Mouse (Mus musculus) heart, embryonic 16.5 days (tissue): ENCODE measurements around the gene Arhgdig. TPM values are rescaled to one million over a fixed set of nuclear protein-coding genes. Genes with fewer than 3 reads are reported as not detected.
A peak's percentile ranks its signal among the peaks of the same experiment; 100 is the strongest.

Source experiments
- ATAC-seq: fragments of 200-750 bp; cut with Nextera tagmentation; replicated peaks from 2 replicates; pipeline ENCODE4 v1.8.0; 2017; ENCODE audit warnings: moderate number of reproducible peaks; ENCODE audit not compliant: insufficient read depth, low FRiP score; ENCODE audit errors: extremely low read depth
- H3K27ac ChIP-seq: fragments of 300-500 bp; sonication (generic); 2 replicates; pipeline ENCODE4 v1.5.1; 2014; ENCODE audit warnings: mild to moderate bottlenecking, low read length, control low read depth, moderate library complexity
- H3K27me3 ChIP-seq: fragments of 300-500 bp; sonication (generic); 2 replicates; pipeline ENCODE4 v1.6.1; 2014; ENCODE audit warnings: low read length, mixed read lengths; ENCODE audit not compliant: control insufficient read depth, insufficient read depth
- H3K36me3 ChIP-seq: fragments of 300-500 bp; sonication (generic); 2 replicates; pipeline ENCODE4 v1.6.1; 2014; ENCODE audit not compliant: control insufficient read depth, insufficient read depth
- H3K4me1 ChIP-seq: fragments of 300-500 bp; sonication (generic); 2 replicates; pipeline ENCODE4 v1.6.1; 2014; ENCODE audit warnings: low read length, mixed read lengths; ENCODE audit not compliant: control insufficient read depth, insufficient read depth
- H3K4me2 ChIP-seq: fragments of 300-500 bp; sonication (generic); 2 replicates; pipeline ENCODE4 v1.6.1; 2014; ENCODE audit warnings: low read depth, mild to moderate bottlenecking, control low read depth, low read length
- H3K4me3 ChIP-seq: fragments of 300-500 bp; sonication (generic); 2 replicates; pipeline ENCODE4 v1.5.1; 2014; ENCODE audit warnings: mild to moderate bottlenecking, control low read depth, low read length
- H3K9ac ChIP-seq: fragments of 300-500 bp; sonication (generic); 2 replicates; pipeline ENCODE4 v1.6.1; 2014; ENCODE audit warnings: low read length, control low read depth
- H3K9me3 ChIP-seq: fragments of 300-500 bp; sonication (generic); replicated peaks from 2 replicates; pipeline ENCODE4 v1.6.1; 2016; ENCODE audit warnings: low read length; ENCODE audit not compliant: control insufficient read depth
- WGBS: fragments of 180-500 bp; shearing (Covaris S2); extraction: QIAGEN DNeasy Blood & Tissue Kit; methylation state at CpG from one replicate; pipeline ENCODE4 v1.1.7; 2014; 5-methylcytosine and 5-hydroxymethylcytosine counted together
- polyA plus RNA-seq: library from polyadenylated mRNA; unstranded; fragments of >200 nt; fragmentation: Nextera tagmentation; extraction: Ambion mirVana; gene quantifications from 2 replicates; pipeline ENCODE4 v1.2.1, GENCODE M21; 2015

The Arhgdig gene
- polyA plus RNA-seq, 1 experiment from 2014 or later: 2.1 TPM

DNA sequence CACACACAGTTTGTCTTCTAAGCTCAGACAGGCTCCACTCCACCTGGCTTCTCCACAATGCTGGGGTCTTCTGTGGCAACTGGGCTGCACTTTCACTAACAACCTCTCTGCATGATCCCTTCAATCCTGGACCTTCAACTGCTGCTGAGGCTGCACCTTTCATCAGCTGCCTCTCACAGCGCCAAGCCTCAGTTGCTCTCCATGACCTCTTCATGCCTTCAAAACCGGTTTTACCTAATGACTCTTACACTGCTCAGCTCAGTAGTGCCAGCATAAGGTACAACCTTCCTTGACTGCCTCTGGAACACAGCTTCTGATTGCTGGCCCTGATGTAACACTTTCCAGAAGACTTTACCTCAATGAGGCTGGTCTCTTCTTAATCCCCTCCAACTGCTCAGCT lies 13.9 kb upstream of the Arhgdig start:
- H3K27me3 ChIP-seq: no peaks in the 10 kb centered on the region
- WGBS: 66% methylated on average over 2 of the region's 2 CpGs
- ATAC-seq: no peak
- H3K36me3 ChIP-seq: no peaks in the 10 kb centered on the region
- no peak overlapping the region for H3K9ac ChIP-seq
- H3K4me1 ChIP-seq: peaks cover 2% of the 10 kb centered on the region; the same call in 1 of the 2 replicates
- H3K4me3 ChIP-seq: no peak overlapping the region
- H3K4me2 ChIP-seq: no peak overlapping the region
- no peak overlapping the region for H3K27ac ChIP-seq
- no peaks in the 10 kb centered on the region for H3K9me3 ChIP-seq

DNA sequence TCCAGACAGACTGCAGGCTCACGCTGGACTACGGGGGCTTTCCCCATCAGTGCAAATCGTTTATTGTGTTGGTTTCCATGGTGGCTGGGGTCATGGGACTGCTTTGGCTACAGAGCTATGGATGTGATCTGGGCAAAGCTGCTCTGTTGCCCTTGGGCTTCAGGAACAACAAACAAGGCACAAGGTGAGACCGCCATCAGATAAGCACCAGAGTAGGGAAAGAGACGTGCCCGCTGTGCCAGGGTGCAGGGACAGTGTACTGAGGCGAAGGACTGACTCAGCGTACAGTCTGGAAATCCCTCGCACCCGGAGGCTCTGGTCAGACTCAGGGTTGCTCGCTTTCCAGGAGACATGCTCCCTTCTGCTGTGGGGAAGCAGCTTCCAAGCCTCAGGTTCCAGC lies 5.1 kb upstream of the Arhgdig start:
- Histone ChIP-seq H3K36me3 (no peaks in the 10 kb centered on the region), H3K9ac (no peak overlapping the region), H3K4me1 (no peaks in the 10 kb centered on the region), H3K4me3 (no peak overlapping the region), H3K27me3 (no peaks in the 10 kb centered on the region), H3K4me2 (no peak overlapping the region), H3K9me3 (no peaks in the 10 kb centered on the region), H3K27ac (no peak overlapping the region)
- no peak for ATAC-seq
- 81% methylated on average over 11 of the region's 11 CpGs for WGBS

DNA sequence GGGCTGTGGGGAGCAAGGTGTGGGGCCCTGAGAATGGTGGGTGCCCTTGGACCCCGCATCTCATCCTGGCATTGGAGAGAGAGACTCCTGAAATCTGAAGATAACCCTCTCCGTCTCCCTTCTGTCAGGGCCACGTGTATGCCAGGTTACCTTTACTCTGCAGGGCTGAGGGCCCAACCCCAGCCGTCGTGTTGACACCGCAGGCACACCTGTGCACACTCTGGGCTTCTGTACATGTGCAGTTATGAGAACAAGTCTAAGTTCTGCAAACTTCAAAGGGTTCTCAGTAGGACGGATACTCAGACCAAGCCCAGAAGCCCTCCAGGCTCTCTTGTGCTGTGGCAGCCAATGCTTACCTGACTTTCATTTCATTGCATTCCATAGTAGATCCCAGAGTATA lies 4.7 kb upstream of the Arhgdig start:
- H3K4me2 ChIP-seq: no peak overlapping the region
- no peaks in the 10 kb centered on the region for H3K9me3 ChIP-seq
- H3K4me3 ChIP-seq: no peak overlapping the region
- ATAC-seq: no peak
- H3K9ac ChIP-seq: no peak overlapping the region
- no peaks in the 10 kb centered on the region for H3K36me3 ChIP-seq
- H3K4me1 ChIP-seq: no peaks in the 10 kb centered on the region
- H3K27ac ChIP-seq: no peak overlapping the region
- no peaks in the 10 kb centered on the region for H3K27me3 ChIP-seq
- WGBS: 83% methylated on average over 7 of the region's 7 CpGs

DNA sequence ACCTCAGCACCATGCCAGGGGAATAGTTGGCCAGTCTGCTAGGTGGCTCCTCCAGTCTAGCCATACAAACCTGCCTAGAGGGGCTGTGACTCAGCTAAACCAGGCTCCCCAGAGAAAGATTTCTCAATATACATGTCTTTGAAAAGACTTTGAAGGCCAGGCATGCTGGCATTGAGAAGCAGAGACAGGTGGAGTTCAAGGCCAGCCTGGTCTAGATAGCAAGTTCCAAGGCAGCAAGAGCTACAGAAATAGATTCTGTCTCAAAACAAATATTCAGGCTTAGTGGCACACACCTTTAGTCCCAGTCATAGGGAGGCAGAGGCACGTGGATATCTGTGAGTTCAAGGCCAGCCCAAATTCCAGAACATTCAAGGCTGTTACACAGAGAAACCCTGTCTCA lies 1.2 kb downstream of the Arhgdig start:
- no peak for ATAC-seq
- WGBS: 56% methylated on average over 1 of the region's 1 CpGs

DNA sequence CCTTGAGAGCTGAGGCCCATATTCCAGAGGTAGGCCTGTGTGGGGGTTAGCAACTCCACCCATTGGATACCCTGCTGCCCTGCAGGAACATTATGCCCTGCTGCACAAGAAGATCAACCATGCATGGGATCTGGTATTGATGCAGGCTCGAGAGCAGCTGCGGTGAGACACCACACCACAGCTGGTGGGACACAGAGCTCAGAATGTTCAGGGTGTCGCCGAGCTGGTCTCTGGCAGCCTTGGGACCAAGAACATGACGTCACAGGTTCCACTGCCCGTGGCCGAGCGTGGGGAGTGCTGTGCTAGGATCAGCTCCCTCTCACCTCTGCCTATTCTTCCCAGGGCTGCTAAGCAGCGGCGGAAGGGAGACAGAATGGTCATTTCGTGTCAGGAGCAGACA lies 2.8 kb downstream of the Arhgdig start:
- no peak for ATAC-seq
- Histone ChIP-seq H3K4me1 (peaks cover 9% of the 10 kb centered on the region; the same call in 1 of the 2 replicates), H3K9me3 (no peaks in the 10 kb centered on the region), H3K4me2 (no peak overlapping the region), H3K27me3 (peaks cover 36% of the 10 kb centered on the region), H3K4me3 (no peak overlapping the region), H3K36me3 (no peaks in the 10 kb centered on the region), H3K27ac (no peak overlapping the region), H3K9ac (no peak overlapping the region)
- 37% methylated on average over 11 of the region's 11 CpGs for WGBS

More for the DNA sequence above, 1.2 kb downstream of the Arhgdig start:
- Histone ChIP-seq H3K4me1 (peaks cover 4% of the 10 kb centered on the region; the same call in 1 of the 2 replicates), H3K4me2 (no peak overlapping the region), H3K9ac (no peak overlapping the region), H3K4me3 (no peak overlapping the region), H3K27me3 (peaks cover 24% of the 10 kb centered on the region), H3K36me3 (no peaks in the 10 kb centered on the region), H3K9me3 (no peaks in the 10 kb centered on the region), H3K27ac (no peak overlapping the region)

DNA sequence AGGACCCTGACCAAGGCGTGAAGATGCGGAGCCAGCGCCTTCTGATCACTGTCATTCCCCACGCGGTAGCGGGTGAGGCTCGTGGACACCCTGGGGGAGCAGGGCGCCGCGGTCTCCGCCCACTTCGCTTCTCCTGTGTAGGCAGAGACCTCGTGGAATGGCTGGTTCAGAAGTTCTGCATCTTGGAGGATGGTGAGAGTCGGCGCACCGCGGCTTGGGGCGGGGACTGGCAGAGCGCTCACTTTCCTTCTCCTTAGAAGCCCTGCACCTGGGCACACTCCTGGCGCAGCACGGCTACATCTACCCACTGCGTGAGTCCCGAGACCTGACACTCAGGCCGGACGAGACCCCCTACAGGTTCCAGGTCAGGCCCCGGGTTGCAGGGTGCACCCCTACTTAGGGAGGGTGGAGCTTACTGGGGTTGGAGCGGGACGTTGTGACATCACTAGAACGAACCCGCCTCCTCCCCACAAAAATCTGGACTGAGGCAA lies 4.2 kb downstream of the Arhgdig start:
- Histone ChIP-seq H3K27me3 (peaks cover 42% of the 10 kb centered on the region), H3K4me2 (peak overlapping the region; percentile 96), H3K4me1 (peaks cover 9% of the 10 kb centered on the region; the same call in 1 of the 2 replicates), H3K27ac (no peak overlapping the region), H3K9ac (peak overlapping the region; percentile 57), H3K4me3 (peak overlapping the region; percentile 62), H3K36me3 (no peaks in the 10 kb centered on the region), H3K9me3 (no peaks in the 10 kb centered on the region)
- peak; percentile 15; the same call in 1 of the 2 replicates for ATAC-seq
- whole genome bisulfite sequencing: 2% methylated on average over 30 of the region's 30 CpGs

DNA sequence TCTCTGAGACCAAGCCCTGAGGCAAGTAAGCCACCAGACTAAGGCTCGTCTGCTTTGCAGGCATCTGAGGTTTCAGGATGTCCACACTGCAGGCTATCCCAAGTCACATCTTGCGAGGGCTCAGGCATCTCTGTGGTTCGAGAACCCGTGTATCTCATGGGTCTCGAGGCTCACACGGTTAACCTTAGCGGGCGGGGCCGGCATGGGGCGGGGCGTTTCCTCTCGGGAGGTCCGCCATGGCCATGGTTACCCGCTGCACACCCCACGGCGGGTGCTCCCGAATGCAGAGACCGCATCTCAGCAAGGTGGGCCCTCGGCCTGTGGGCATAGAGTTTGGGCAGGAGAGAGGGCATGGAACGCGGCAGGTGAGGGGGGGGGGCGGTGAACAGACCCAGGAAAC lies 4.8 kb downstream of the Arhgdig start, which contains the start of gene Rgs11:
Gene Rgs11, plus strand, starts transcription at position 215 of the 400 bp plus-strand sequence.
- Histone ChIP-seq H3K4me2 (peak within 1 kb of the TSS; percentile 96), H3K27ac (no peak within 1 kb of the TSS), H3K36me3 (no peaks in the 10 kb centered on the region), H3K4me1 (peaks cover 9% of the 10 kb centered on the region; the same call in 1 of the 2 replicates), H3K9ac (peak within 1 kb of the TSS; percentile 57), H3K4me3 (peak within 1 kb of the TSS; percentile 62), H3K27me3 (peaks cover 42% of the 10 kb centered on the region), H3K9me3 (no peaks in the 10 kb centered on the region)
- WGBS: 2% methylated on average over 21 of the region's 22 CpGs
- no peak for ATAC-seq

DNA sequence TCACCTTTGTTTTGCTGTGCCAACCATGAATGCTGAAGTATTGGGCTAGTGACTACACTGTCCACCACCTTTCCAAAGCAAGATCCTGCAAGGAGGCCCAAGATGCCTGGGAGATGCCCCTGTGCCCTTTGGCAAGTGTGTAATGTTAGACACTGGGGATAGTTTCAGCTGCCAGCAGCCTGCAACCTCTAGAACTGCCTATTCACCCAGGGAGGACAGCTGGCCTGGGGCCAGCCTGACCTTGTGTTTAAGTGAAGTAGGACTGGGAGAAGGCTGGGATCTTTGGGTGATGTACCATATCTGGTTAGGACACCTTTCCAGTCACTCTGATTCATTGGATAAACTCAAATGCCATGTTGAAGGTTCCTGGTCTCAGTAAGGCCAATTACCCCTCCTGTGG lies 5.6 kb downstream of the Arhgdig start:
- H3K4me2 ChIP-seq: no peak overlapping the region
- H3K36me3 ChIP-seq: peaks cover 4% of the 10 kb centered on the region; the same call in 1 of the 2 replicates
- H3K9ac ChIP-seq: no peak overlapping the region
- H3K27ac ChIP-seq: no peak overlapping the region
- no peak for ATAC-seq
- H3K4me1 ChIP-seq: peaks cover 9% of the 10 kb centered on the region; the same call in 1 of the 2 replicates
- no peak overlapping the region for H3K4me3 ChIP-seq
- peaks cover 42% of the 10 kb centered on the region for H3K27me3 ChIP-seq
- no peaks in the 10 kb centered on the region for H3K9me3 ChIP-seq

DNA sequence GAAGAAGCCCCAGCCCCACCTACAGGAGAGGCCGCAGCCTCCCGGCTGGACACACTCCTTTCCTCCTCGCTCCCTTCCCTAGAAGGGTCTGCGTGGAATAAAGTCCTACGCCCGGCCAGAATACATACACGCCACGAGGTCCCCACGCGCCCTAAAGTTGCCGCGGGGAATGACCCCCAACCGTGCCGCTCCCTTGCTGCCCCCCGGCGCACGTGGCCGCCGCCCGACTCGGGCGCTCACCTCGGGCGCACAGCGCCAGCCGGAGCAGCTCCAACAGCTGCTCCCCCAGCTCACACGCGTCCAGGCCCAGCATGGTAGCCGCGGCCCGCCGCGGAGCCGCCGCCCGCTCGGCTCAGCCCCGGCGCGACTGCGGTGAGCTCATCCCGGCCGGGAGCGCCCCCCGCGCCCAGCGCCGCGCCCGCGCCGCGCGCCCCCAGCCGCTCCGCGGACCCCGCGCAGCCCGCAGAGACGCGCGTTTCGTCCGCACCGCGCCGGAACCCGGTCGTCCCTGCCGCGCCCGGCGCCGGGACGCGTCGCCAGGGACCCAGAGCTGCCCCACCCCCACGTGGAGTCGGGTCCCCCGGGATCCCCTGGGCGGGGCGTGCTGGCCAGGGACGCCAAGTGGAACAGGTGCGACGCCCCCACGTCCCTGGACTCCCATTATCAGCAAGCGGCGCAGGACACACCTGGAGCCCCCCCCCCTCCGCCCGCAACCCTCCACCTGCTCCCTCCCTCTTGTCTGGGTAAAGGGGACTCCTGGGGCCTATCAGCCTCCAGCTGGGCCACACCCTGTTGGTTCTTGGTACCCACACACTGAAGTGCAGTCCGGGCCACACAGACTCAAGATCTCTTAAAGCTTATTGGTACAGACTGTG lies 6.5 kb downstream of the Arhgdig start:
- under 1% methylated on average over 89 of the region's 92 CpGs for WGBS
- Histone ChIP-seq H3K9me3 (no peaks in the 10 kb centered on the region), H3K4me1 (peaks cover 9% of the 10 kb centered on the region; the same call in 1 of the 2 replicates), H3K27me3 (peaks cover 42% of the 10 kb centered on the region), H3K36me3 (peaks cover 10% of the 10 kb centered on the region), H3K9ac (peak overlapping the region; percentile 71), H3K27ac (no peak overlapping the region), H3K4me2 (peak overlapping the region; percentile 99), H3K4me3 (peak overlapping the region; percentile 64)
- ATAC-seq: peak; percentile 40; the same call in 1 of the 2 replicates
